Mouse (Mus musculus) stomach, postnatal 0 days (tissue): ENCODE data around the gene Chst5.

ENCODE experiments used
- CTCF ChIP-seq: IDR thresholded peaks from 2 replicates; pipeline ENCODE4 v1.5.1; 2016; ENCODE audit warnings: antibody characterized with exemption, low read depth, mild to moderate bottlenecking, moderate library complexity
- EP300 ChIP-seq: optimal IDR thresholded peaks from 2 replicates; pipeline ENCODE3; 2016; ENCODE audit warnings: antibody characterized with exemption

DNA sequence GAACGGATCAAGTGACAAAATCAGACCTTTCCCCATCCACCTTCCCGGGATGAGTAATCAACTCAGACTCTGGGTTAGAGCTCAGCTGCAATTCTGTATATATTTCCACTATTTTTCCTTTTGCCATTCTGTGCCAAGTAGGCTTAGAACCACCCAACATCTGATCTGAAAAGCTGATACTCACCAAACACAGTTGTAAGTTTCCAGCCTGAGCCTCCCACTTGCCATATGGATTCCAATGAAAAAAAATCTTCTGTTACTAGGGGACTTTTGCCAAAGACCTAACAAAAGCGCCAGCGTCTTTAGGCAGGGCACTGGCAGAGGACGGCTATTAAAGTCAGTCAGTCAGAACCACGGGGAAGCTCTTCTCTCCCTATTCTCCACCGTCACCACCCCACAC, 1.3 kb upstream of the Chst5 start:
- no peak for TF ChIP-seq CTCF
- no peak for TF ChIP-seq EP300
